Mouse (Mus musculus) CH12.LX (cell line): ENCODE results near the gene Pced1b. TPM values are rescaled to one million over a fixed set of nuclear protein-coding genes. Genes with fewer than 3 reads are reported as not detected.
"Not testable (repeated sequence)": the region's sequence is repeated elsewhere in the genome, so short reads cannot be mapped to it uniquely, and the experiment has no call there.

ENCODE experiments used
- DNase-seq: peaks from one replicate; pipeline ENCODE4 v3.0.0-alpha.2; 2013; ENCODE audit errors: extremely low read depth
- H3K27ac ChIP-seq: 2 replicates; pipeline ENCODE4 v1.5.1; 2012; ENCODE audit warnings: low read depth, mild to moderate bottlenecking, control low read depth, moderate library complexity; ENCODE audit not compliant: insufficient read depth
- H3K27me3 ChIP-seq: replicated peaks from 2 replicates; pipeline ENCODE3; 2012; ENCODE audit warnings: inconsistent platforms
- H3K36me3 ChIP-seq, 2 experiments: replicated peaks in 1 of 2; 2 replicates each; pipeline versions ENCODE3 to v1.6.1; 2012; ENCODE audit warnings: inconsistent platforms in 1 of 2, low read length in 1 of 2, mild to moderate bottlenecking in 1 of 2, mixed read lengths in 1 of 2, moderate library complexity in 1 of 2; ENCODE audit not compliant: control insufficient read depth in 1 of 2, insufficient read depth in 1 of 2
- H3K4me1 ChIP-seq, 2 experiments: 2 replicates each; pipeline ENCODE4 v1.6.1; 2012; ENCODE audit warnings: inconsistent platforms in 1 of 2, moderate library complexity in 1 of 2; ENCODE audit not compliant: insufficient read depth in 2 of 2, control insufficient read depth in 1 of 2
- H3K4me2 ChIP-seq: 2 replicates; pipeline ENCODE4 v1.6.1; 2012; ENCODE audit warnings: low read depth, mild to moderate bottlenecking, control low read depth; ENCODE audit not compliant: poor library complexity, insufficient read depth, severe bottlenecking
- H3K4me3 ChIP-seq, 3 experiments: fragments of 150-350 bp in 1 of 3; sonication (generic) in 1 of 3; replicated peaks in 1 of 3; 2 replicates each; pipeline versions ENCODE3 to v1.5.1; 2011 to 2012; ENCODE audit warnings: low read depth in 2 of 3, low read length in 2 of 3, mild to moderate bottlenecking in 2 of 3, moderate library complexity in 2 of 3, control low read depth in 1 of 3, improper control_type of control experiment in 1 of 3, inconsistent platforms in 1 of 3, mixed read lengths in 1 of 3; ENCODE audit not compliant: poor library complexity in 1 of 3
- H3K79me2 ChIP-seq: replicated peaks from 2 replicates; pipeline ENCODE4 v1.6.1; 2012; ENCODE audit warnings: mild to moderate bottlenecking, moderate library complexity; ENCODE audit not compliant: control insufficient read depth, poor library complexity, insufficient read depth, severe bottlenecking; ENCODE audit errors: extremely low read depth
- H3K9ac ChIP-seq: 2 replicates; pipeline ENCODE4 v1.6.1; 2012; ENCODE audit warnings: low read depth, mild to moderate bottlenecking, control low read depth, moderate library complexity; ENCODE audit not compliant: insufficient read depth
- H3K9me3 ChIP-seq: replicated peaks from 2 replicates; pipeline ENCODE3; 2012; ENCODE audit warnings: low read length, inconsistent platforms, mixed read lengths
- BHLHE40 ChIP-seq: IDR thresholded peaks from 2 replicates; pipeline ENCODE4 v1.6.1; 2011; ENCODE audit warnings: mild to moderate bottlenecking, low read depth, low read length, improper control_type of control experiment
- CHD2 ChIP-seq: IDR thresholded peaks from 2 replicates; pipeline ENCODE4 v1.6.1; 2011; ENCODE audit warnings: low read length, improper control_type of control experiment
- EP300 ChIP-seq: IDR thresholded peaks from 2 replicates; pipeline ENCODE4 v1.6.1; 2011; ENCODE audit warnings: low read length, improper control_type of control experiment
- ETS1 ChIP-seq: conservative IDR thresholded peaks from 2 replicates; pipeline ENCODE4 v1.6.1; 2012; ENCODE audit warnings: low read depth, mild to moderate bottlenecking, inconsistent platforms, low read length, improper control_type of control experiment, moderate library complexity
- GABPA ChIP-seq: IDR thresholded peaks from 2 replicates; pipeline ENCODE4 v1.6.1; 2012; ENCODE audit warnings: low read depth, low read length, improper control_type of control experiment, inconsistent platforms; ENCODE audit not compliant: insufficient replicate concordance
- IRF4 ChIP-seq: IDR thresholded peaks from 2 replicates; pipeline ENCODE4 v1.6.1; 2014; ENCODE audit warnings: low read depth, mild to moderate bottlenecking, inconsistent platforms, low read length, improper control_type of control experiment
- JUN ChIP-seq: IDR thresholded peaks from 2 replicates; pipeline ENCODE4 v1.6.1; 2011; ENCODE audit warnings: low read depth, mild to moderate bottlenecking, low read length, improper control_type of control experiment, moderate library complexity; ENCODE audit not compliant: insufficient read depth
- JUND ChIP-seq: conservative IDR thresholded peaks from 2 replicates; pipeline ENCODE4 v1.6.1; 2011; ENCODE audit warnings: low read depth, low read length, improper control_type of control experiment
- MEF2A ChIP-seq: IDR thresholded peaks from 2 replicates; pipeline ENCODE4 v1.6.1; 2014; ENCODE audit warnings: low read depth, mild to moderate bottlenecking, inconsistent platforms, low read length, improper control_type of control experiment, borderline replicate concordance
- MXI1 ChIP-seq: IDR thresholded peaks from 2 replicates; pipeline ENCODE4 v1.6.1; 2011; ENCODE audit warnings: mild to moderate bottlenecking, low read depth, low read length, improper control_type of control experiment
- MYC ChIP-seq: IDR thresholded peaks from 2 replicates; pipeline ENCODE4 v1.6.1; 2011; ENCODE audit warnings: low read depth, mild to moderate bottlenecking, improper control_type of control experiment, low read length
- NELFE ChIP-seq: IDR thresholded peaks from 2 replicates; pipeline ENCODE4 v1.6.1; 2011; ENCODE audit warnings: low read depth, low read length, improper control_type of control experiment
- NRF1 ChIP-seq: IDR thresholded peaks from 2 replicates; pipeline ENCODE4 v1.6.1; 2014; ENCODE audit warnings: low read depth, mild to moderate bottlenecking, inconsistent platforms, low read length, improper control_type of control experiment, moderate library complexity
- POLR2AphosphoS2 ChIP-seq: IDR thresholded peaks from 2 replicates; pipeline ENCODE4 v1.6.1; 2011; ENCODE audit warnings: low read depth, low read length, improper control_type of control experiment
- SIN3A ChIP-seq: IDR thresholded peaks from 2 replicates; pipeline ENCODE4 v1.6.1; 2012; ENCODE audit warnings: low read length, improper control_type of control experiment, inconsistent platforms
- SMC3 ChIP-seq: IDR thresholded peaks from 2 replicates; pipeline ENCODE4 v1.6.1; 2011; ENCODE audit warnings: low read depth, low read length, improper control_type of control experiment
- TCF12 ChIP-seq: IDR thresholded peaks from 2 replicates; pipeline ENCODE4 v1.6.1; 2014; ENCODE audit warnings: low read depth, mild to moderate bottlenecking, inconsistent platforms, low read length, improper control_type of control experiment
- USF1 ChIP-seq: IDR thresholded peaks from 2 replicates; pipeline ENCODE4 v1.6.1; 2014; ENCODE audit warnings: low read depth, mild to moderate bottlenecking, inconsistent platforms, low read length, improper control_type of control experiment
- ZNF384 ChIP-seq: IDR thresholded peaks from 2 replicates; pipeline ENCODE4 v1.6.1; 2012; ENCODE audit warnings: low read depth, low read length, improper control_type of control experiment, inconsistent platforms
- dilution Hi-C: fragments of 300-500 bp; cut with MboI; formaldehyde crosslinking; loops from 2 replicates; pipeline ENCODE4 v1.14.3; 2020; ENCODE audit warnings: low sequenced_read_pairs; ENCODE audit not compliant: extremely low pct_unique_long_range_greater_than_20kb, extremely low pct_ligation_motif_present
- in situ Hi-C: fragments of 300-500 bp; cut with MboI; formaldehyde crosslinking; loops from 3 replicates; pipeline ENCODE4 v1.14.3; 2019; ENCODE audit warnings: low sequenced_read_pairs, low pct_ligation_motif_present, low pct_unique_long_range_greater_than_20kb, mixed read lengths
- polyA plus RNA-seq: library from polyadenylated mRNA; unstranded; fragments of >175 nt; gene quantifications from 2 replicates; pipeline ENCODE4 v1.2.1, GENCODE M21; 2012; ENCODE audit warnings: low read depth; ENCODE audit not compliant: insufficient read length
- total RNA-seq, 2 experiments: library from RNA; depleted of rRNA; stranded (reverse); fragments of 300-350 nt in 1 of 2; fragments of >200 nt in 1 of 2; gene quantifications; 2 replicates each; pipeline ENCODE4 v1.2.3; 2012 to 2014

Pced1b gene
- total and polyA plus RNA-seq, 3 experiments, result 12.3 to 44.2 (median 21.1) TPM

DNA sequence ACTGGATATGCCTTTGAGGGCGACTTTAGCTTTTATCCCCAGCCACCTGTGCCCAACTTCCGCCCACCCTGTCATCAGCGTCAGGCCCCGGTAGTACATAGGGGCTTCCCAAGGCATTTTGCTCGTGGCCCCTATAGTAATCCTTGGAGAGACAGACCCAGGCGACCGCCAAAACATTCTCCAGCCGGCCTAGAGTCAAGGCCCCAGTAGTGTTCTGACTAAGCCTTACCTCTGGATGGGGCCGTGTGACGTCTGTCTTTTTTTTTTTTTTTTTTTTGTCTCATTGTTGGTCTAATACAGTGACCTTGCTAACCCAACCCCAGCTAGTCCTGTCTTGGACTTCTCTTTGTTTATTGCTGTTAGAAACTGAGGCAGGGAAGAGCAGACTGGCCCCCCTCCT is 138.3 kb downstream of the Pced1b start:
- peak overlapping the region; percentile 4; the same call in 1 of the 2 replicates for H3K4me2 ChIP-seq
- dilution Hi-C loops, result not testable (repeated sequence)
- H3K4me3 ChIP-seq, result peak overlapping the region; percentile 36 to 60 (median 58)

DNA sequence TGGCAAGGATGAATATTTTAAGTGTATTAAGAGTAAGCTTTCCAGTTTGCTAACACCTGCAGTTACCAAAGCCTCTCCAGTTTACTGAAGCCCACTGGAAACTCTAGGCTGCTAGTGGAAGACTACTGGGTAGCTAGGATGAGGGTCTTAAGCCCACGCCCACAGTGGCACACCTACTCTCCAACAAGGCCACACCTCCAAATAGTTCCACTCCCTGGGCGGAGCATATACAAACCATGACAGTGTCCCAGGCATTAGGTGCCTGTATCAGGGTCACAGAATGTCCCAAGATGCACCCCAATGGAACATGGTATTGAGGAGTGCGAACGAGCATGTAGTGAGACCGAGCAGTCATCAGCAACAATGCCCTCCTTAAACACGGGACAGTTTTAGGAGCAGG is 140.9 kb downstream of the Pced1b start:
- Histone ChIP-seq H3K4me2 (no peak overlapping the region), H3K79me2 (peaks cover 10% of the 10 kb centered on the region; the same call in 1 of the 2 replicates), H3K27me3 (no peaks in the 10 kb centered on the region), H3K36me3 (peaks cover 29 to 56% of the 10 kb centered on the region in 2 experiments), H3K9me3 (no peaks in the 10 kb centered on the region), H3K9ac (no peak overlapping the region), H3K4me3 (no peak overlapping the region), H3K4me1 (peaks cover 23 to 43% of the 10 kb centered on the region in 2 experiments), H3K27ac (no peak overlapping the region)
- dilution Hi-C loops, result no loop called here
- TF ChIP-seq JUN (no peak), TCF12 (no peak), ETS1 (no peak), IRF4 (no peak), NRF1 (no peak), ZNF384 (no peak), SIN3A (no peak), CHD2 (no peak), MYC (no peak), POLR2AphosphoS2 (no peak), MXI1 (no peak), EP300 (no peak), MEF2A (no peak), GABPA (no peak), NELFE (no peak), USF1 (no peak), SMC3 (no peak)
- DNase-seq, result no peak
- in situ Hi-C loops, result loop anchor here (10.0 kb wide), 1 partner anchor 67 kb away; no protein-coding TSS in a partner anchor

More for the DNA sequence above, 138.3 kb downstream of the Pced1b start:
- H3K27me3 ChIP-seq, H3K9ac ChIP-seq, H3K9me3 ChIP-seq, H3K27ac ChIP-seq: not testable (repeated sequence)
- DNase-seq, result peak; percentile 56
- in situ Hi-C loops, result loop anchor here (10.0 kb wide), 1 partner anchor 70 kb away; no protein-coding TSS in a partner anchor
- H3K79me2 ChIP-seq, result peaks cover 32% of the 10 kb centered on the region
- peaks cover 37 to 67% of the 10 kb centered on the region in 2 experiments for H3K4me1 ChIP-seq
- TF ChIP-seq ETS1 (peak; percentile 54; the same call in 1 of the 2 replicates), MEF2A (peak; percentile 14; the same call in 1 of the 2 replicates), EP300 (peak; percentile 30; the same call in 1 of the 2 replicates), ZNF384 (peak; percentile 91), BHLHE40 (0 out of 2 replicates have a peak, but pooled peaks have one; percentile 11), IRF4 (peak; percentile 81), JUND (0 out of 2 replicates have a peak, but pooled peaks have one; percentile 13)
- H3K36me3 ChIP-seq, result peaks cover 45 to 76% of the 10 kb centered on the region in 2 experiments
